7 mouse cellular contexts compared by ENCODE assay signal in the genomic region with DNA sequence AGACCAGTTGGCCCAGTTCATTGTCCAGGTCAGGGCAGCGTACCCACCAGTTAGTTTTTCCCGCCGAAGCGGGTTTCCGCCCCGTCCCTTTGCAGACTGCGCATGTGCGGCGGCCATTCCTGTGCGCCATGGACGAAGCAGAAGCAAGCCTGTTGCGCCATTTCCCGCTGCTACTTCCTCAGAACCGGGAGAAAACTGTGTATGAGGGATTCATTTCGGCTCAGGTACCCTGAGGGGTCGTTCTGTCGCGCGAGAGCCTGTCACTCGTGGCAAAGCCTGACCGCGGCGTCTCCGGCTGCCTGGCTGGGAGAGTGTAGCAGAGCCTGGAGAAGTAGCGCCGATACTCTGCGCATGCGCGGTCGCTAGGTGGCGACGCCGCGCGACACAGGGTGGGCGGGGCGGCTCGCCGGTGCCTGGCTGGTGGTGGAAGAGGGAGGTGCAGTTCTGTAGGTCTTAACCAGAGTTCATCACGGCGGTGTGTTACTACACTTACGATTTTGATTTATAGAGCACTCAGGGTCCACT. TPM values are rescaled to one million over a fixed set of nuclear protein-coding genes. Genes with fewer than 3 reads are reported as not detected.
DNase-seq lines count a peak whose midpoint lies in the region; ATAC-seq lines count a peak whose summit lies in the region.

No protein-coding gene starts in this region.

- peak overlapping the region; percentile 75 for H3K9ac ChIP-seq in embryonic facial prominence, embryonic 12.5 days
- peak overlapping the region; percentile 84 for H3K9ac ChIP-seq in limb, embryonic 11.5 days (ENCODE audit: low read length)
- H3K9ac ChIP-seq in midbrain, embryonic 14.5 days (replicated peaks; ENCODE audit: low read length): peak overlapping the region; percentile 65

- peak overlapping the region; percentile 84 for H3K27ac ChIP-seq in embryonic facial prominence, embryonic 12.5 days
- H3K27ac ChIP-seq in limb, embryonic 11.5 days (replicated peaks; ENCODE audit: low read depth, low read length): peak overlapping the region; percentile 43; the same call in 1 of the 2 replicates
- H3K27ac ChIP-seq in midbrain, embryonic 14.5 days (replicated peaks; ENCODE audit: low read depth, low read length): peak overlapping the region; percentile 82

- peak; percentile 100 for ATAC-seq in embryonic facial prominence, embryonic 12.5 days (ENCODE audit: insufficient number of reproducible peaks, insufficient read depth, low FRiP score, low TSS enrichment)
- peak; percentile 99 for ATAC-seq in limb, embryonic 11.5 days (ENCODE audit: insufficient number of reproducible peaks, low FRiP score, low TSS enrichment, low read depth)
- peak; percentile 100 for ATAC-seq in midbrain, embryonic 14.5 days (ENCODE audit: low FRiP score, low TSS enrichment)

- no peaks in the 10 kb centered on the region for H3K36me3 ChIP-seq in embryonic facial prominence, embryonic 12.5 days
- no peaks in the 10 kb centered on the region for H3K36me3 ChIP-seq in limb, embryonic 11.5 days (ENCODE audit: control insufficient read depth, insufficient read depth, low read length)
- no peaks in the 10 kb centered on the region for H3K36me3 ChIP-seq in midbrain, embryonic 14.5 days (ENCODE audit: control insufficient read depth, insufficient read depth, low read length)

- no peaks in the 10 kb centered on the region for H3K4me1 ChIP-seq in embryonic facial prominence, embryonic 12.5 days
- no peaks in the 10 kb centered on the region for H3K4me1 ChIP-seq in limb, embryonic 11.5 days (ENCODE audit: control insufficient read depth, insufficient read depth, low read length)
- no peaks in the 10 kb centered on the region for H3K4me1 ChIP-seq in midbrain, embryonic 14.5 days (ENCODE audit: control insufficient read depth, insufficient read depth, low read length)

- H3K4me2 ChIP-seq in embryonic facial prominence, embryonic 12.5 days (replicated peaks): peak overlapping the region; percentile 53
- H3K4me2 ChIP-seq in limb, embryonic 11.5 days (ENCODE audit: low read depth, severe bottlenecking): peak overlapping the region; percentile 37
- peak overlapping the region; percentile 74 for H3K4me2 ChIP-seq in midbrain, embryonic 14.5 days (ENCODE audit: low read length)

- under 1% methylated on average over 42 of the region's 42 CpGs for WGBS in embryonic facial prominence, embryonic 12.5 days
- WGBS in limb, embryonic 11.5 days: under 1% methylated on average over 42 of the region's 42 CpGs
- WGBS in midbrain, embryonic 14.5 days: under 1% methylated on average over 42 of the region's 42 CpGs

- peak overlapping the region; percentile 62 for H3K4me3 ChIP-seq in embryonic facial prominence, embryonic 12.5 days
- H3K4me3 ChIP-seq in limb, embryonic 11.5 days (ENCODE audit: low read depth, low read length): peak overlapping the region; percentile 39
- peak overlapping the region; percentile 73 for H3K4me3 ChIP-seq in midbrain, embryonic 14.5 days (replicated peaks; ENCODE audit: low read depth, low read length)

- DNase-seq in adrenal gland, postnatal 25 days: peak; percentile 94
- DNase-seq in heart, adult 11 months: peak; percentile 99
- peak; percentile 95 for DNase-seq in kidney, adult 18-20 months
- DNase-seq in limb, embryonic 11.5 days (ENCODE audit: low spot score): peak; percentile 96
- DNase-seq in midbrain, embryonic 14.5 days: peak; percentile 98
- DNase-seq in spleen, adult 18-20 months: peak; percentile 88 to 93

- no peaks in the 10 kb centered on the region for H3K9me3 ChIP-seq in embryonic facial prominence, embryonic 12.5 days
- no peaks in the 10 kb centered on the region for H3K9me3 ChIP-seq in limb, embryonic 11.5 days (ENCODE audit: control insufficient read depth, low read length)
- no peaks in the 10 kb centered on the region for H3K9me3 ChIP-seq in midbrain, embryonic 14.5 days (ENCODE audit: control insufficient read depth, low read length)

- H3K27me3 ChIP-seq in embryonic facial prominence, embryonic 12.5 days: no peaks in the 10 kb centered on the region
- no peaks in the 10 kb centered on the region for H3K27me3 ChIP-seq in limb, embryonic 11.5 days (ENCODE audit: control insufficient read depth, insufficient read depth, low read length)
- no peaks in the 10 kb centered on the region for H3K27me3 ChIP-seq in midbrain, embryonic 14.5 days (ENCODE audit: control insufficient read depth, insufficient read depth, low read length)

RNA-seq across cellular contexts. Expression of a gene that starts 1.2 kb away (rescaled TPM):
- total RNA-seq in adrenal gland, postnatal 25 days (2021): 16.6 and 17.2 TPM in 2 replicates
- 28.8 and 32.6 TPM in 2 replicates for polyA plus RNA-seq in embryonic facial prominence, embryonic 12.5 days (2016; fragmentation: Nextera tagmentation; extraction: Ambion mirVana)
- polyA plus RNA-seq in limb, embryonic 11.5 days (2014; fragmentation: Nextera tagmentation; extraction: Ambion mirVana): 35.1 and 38.8 TPM in 2 replicates
- polyA plus RNA-seq in midbrain, embryonic 14.5 days (2014; fragmentation: Nextera tagmentation; extraction: Ambion mirVana): 14.0 and 15.3 TPM in 2 replicates

Comparison
In these comparisons a context has a peak if more than half of its experiments do, and no peak if none do; other contexts are left out.
1. Peak in every context shown above with its lines: DNase-seq, ATAC-seq, H3K4me3 ChIP-seq and H3K27ac ChIP-seq.